Mouse (Mus musculus): ENCODE results near the gene Spef1. TPM values are rescaled to one million over a fixed set of nuclear protein-coding genes. Genes with fewer than 3 reads are reported as not detected.

Gene Spef1
- polyA plus RNA-seq, 1 experiment = 8.2 TPM

DNA sequence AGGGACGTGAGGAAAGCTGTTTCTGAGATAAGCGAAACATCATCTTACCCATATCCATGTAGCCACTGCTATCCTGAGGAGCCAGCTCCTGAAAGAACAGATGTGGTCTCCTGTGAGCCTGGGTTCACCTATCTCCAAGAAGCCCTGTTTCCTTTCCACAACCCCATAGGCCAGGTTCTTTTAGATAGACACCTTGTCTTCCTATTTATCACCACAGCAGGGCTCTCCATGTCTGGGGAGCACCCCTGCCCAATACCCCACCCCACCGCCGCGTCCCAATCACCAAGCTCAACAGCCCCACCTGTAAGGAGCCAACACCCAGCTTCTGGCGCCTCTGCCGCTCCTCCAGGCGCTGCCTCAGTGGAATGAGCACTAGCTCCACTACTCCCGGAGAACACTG is 14.8 kb downstream of the Spef1 start:
- H3K27ac ChIP-seq (ENCODE audit: insufficient read depth, low read depth, low read length) = no peak overlapping the region
- H3K27me3 ChIP-seq (ENCODE audit: control insufficient read depth, insufficient read depth, low read length) = no peaks in the 10 kb centered on the region
- WGBS = 82% methylated on average over 9 of the region's 9 CpGs
- H3K4me3 ChIP-seq (ENCODE audit: low read depth, low read length) = no peak overlapping the region
- no peaks in the 10 kb centered on the region for H3K36me3 ChIP-seq (ENCODE audit: control insufficient read depth, insufficient read depth, low read length)
- peaks cover 13% of the 10 kb centered on the region for H3K4me1 ChIP-seq (ENCODE audit: control insufficient read depth, insufficient read depth, insufficient read length, low read length)
- TF ChIP-seq POLR2A (IDR thresholded peaks at IDR 0.05; ENCODE audit: low read depth, low read length) (no peak), CTCF (IDR thresholded peaks at IDR 0.05; ENCODE audit: extremely low read depth, insufficient read length, insufficient replicate concordance, low read depth, low read length) (no peak)

- Histone ChIP-seq H3K4me1 (ENCODE audit: control insufficient read depth, insufficient read depth, insufficient read length, low read length) (peaks cover 8% of the 10 kb centered on the region), H3K4me3 (ENCODE audit: low read depth, low read length) (peak overlapping the region; percentile 40), H3K36me3 (ENCODE audit: control insufficient read depth, insufficient read depth, low read length) (no peaks in the 10 kb centered on the region), H3K27me3 (ENCODE audit: control insufficient read depth, insufficient read depth, low read length) (no peaks in the 10 kb centered on the region), H3K27ac (ENCODE audit: insufficient read depth, low read depth, low read length) (no peak overlapping the region)
- WGBS = 46% methylated on average over 43 of the region's 43 CpGs
- TF ChIP-seq CTCF (IDR thresholded peaks at IDR 0.05; ENCODE audit: extremely low read depth, insufficient read length, insufficient replicate concordance, low read depth, low read length) (no peak), POLR2A (IDR thresholded peaks at IDR 0.05; ENCODE audit: low read depth, low read length) (no peak)
These were observed 15.5 kb downstream of the Spef1 start for GRCm38 (mm10) chr2:131171401-131172104.

GRCm38 (mm10) chr2:131170936-131171335 is 16.1 kb downstream of the Spef1 start:
- H3K27me3 ChIP-seq (ENCODE audit: control insufficient read depth, insufficient read depth, low read length) = no peaks in the 10 kb centered on the region
- no peak overlapping the region for H3K27ac ChIP-seq (ENCODE audit: insufficient read depth, low read depth, low read length)
- no peaks in the 10 kb centered on the region for H3K36me3 ChIP-seq (ENCODE audit: control insufficient read depth, insufficient read depth, low read length)
- H3K4me3 ChIP-seq (ENCODE audit: low read depth, low read length) = peak overlapping the region; percentile 40
- TF ChIP-seq CTCF (IDR thresholded peaks at IDR 0.05; ENCODE audit: extremely low read depth, insufficient read length, insufficient replicate concordance, low read depth, low read length) (no peak), POLR2A (IDR thresholded peaks at IDR 0.05; ENCODE audit: low read depth, low read length) (no peak)
- 55% methylated on average over 9 of the region's 9 CpGs for WGBS
- H3K4me1 ChIP-seq (ENCODE audit: control insufficient read depth, insufficient read depth, insufficient read length, low read length) = peaks cover 8% of the 10 kb centered on the region

GRCm38 (mm10) chr2:131168914-131169313 is 18.2 kb downstream of the Spef1 start:
- WGBS = 76% methylated on average over 1 of the region's 1 CpGs
- Histone ChIP-seq H3K4me1 (ENCODE audit: control insufficient read depth, insufficient read depth, insufficient read length, low read length) (no peaks in the 10 kb centered on the region; the same call in none of the 2 replicates), H3K27me3 (ENCODE audit: control insufficient read depth, insufficient read depth, low read length) (no peaks in the 10 kb centered on the region), H3K27ac (ENCODE audit: insufficient read depth, low read depth, low read length) (no peak overlapping the region), H3K36me3 (ENCODE audit: control insufficient read depth, insufficient read depth, low read length) (no peaks in the 10 kb centered on the region), H3K4me3 (ENCODE audit: low read depth, low read length) (no peak overlapping the region)
- TF ChIP-seq POLR2A (IDR thresholded peaks at IDR 0.05; ENCODE audit: low read depth, low read length) = no peak
- TF ChIP-seq CTCF (IDR thresholded peaks at IDR 0.05; ENCODE audit: extremely low read depth, insufficient read length, insufficient replicate concordance, low read depth, low read length) = no peak

DNA sequence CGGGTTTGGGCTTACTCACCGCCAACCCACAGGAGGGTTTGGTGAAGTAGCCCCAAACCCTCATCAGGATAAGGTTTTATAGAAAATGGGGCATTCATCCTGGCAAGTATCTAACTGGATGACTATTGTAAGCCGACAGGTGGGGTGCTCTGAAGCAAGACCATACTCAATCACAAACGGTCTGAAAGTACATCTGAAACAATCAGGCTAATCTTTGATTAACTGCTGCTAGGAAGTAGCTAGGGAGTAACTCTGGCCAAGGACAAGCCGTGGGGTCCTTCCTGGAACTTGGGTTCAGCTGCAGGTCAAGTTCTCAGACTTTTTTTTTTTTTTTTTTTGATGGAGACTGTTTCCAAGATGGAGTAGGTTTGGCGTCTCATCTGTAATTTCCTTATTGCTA is 19.1 kb downstream of the Spef1 start:
- TF ChIP-seq POLR2A (IDR thresholded peaks at IDR 0.05; ENCODE audit: low read depth, low read length) (no peak), CTCF (IDR thresholded peaks at IDR 0.05; ENCODE audit: extremely low read depth, insufficient read length, insufficient replicate concordance, low read depth, low read length) (no peak)
- H3K4me1 ChIP-seq (ENCODE audit: control insufficient read depth, insufficient read depth, insufficient read length, low read length) = no peaks in the 10 kb centered on the region; the same call in none of the 2 replicates
- WGBS = 63% methylated on average over 6 of the region's 6 CpGs
- H3K4me3 ChIP-seq (ENCODE audit: low read depth, low read length) = no peak overlapping the region
- no peaks in the 10 kb centered on the region for H3K27me3 ChIP-seq (ENCODE audit: control insufficient read depth, insufficient read depth, low read length)
- no peaks in the 10 kb centered on the region for H3K36me3 ChIP-seq (ENCODE audit: control insufficient read depth, insufficient read depth, low read length)
- no peak overlapping the region for H3K27ac ChIP-seq (ENCODE audit: insufficient read depth, low read depth, low read length)

- no peak for TF ChIP-seq POLR2A (IDR thresholded peaks at IDR 0.05; ENCODE audit: low read depth, low read length)
- TF ChIP-seq CTCF (IDR thresholded peaks at IDR 0.05; ENCODE audit: extremely low read depth, insufficient read length, insufficient replicate concordance, low read depth, low read length) = no peak
- 81% methylated on average over 2 of the region's 2 CpGs for WGBS
- no peaks in the 10 kb centered on the region; the same call in 1 of the 2 replicates for H3K4me1 ChIP-seq (ENCODE audit: control insufficient read depth, insufficient read depth, insufficient read length, low read length)
- no peaks in the 10 kb centered on the region for H3K27me3 ChIP-seq (ENCODE audit: control insufficient read depth, insufficient read depth, low read length)
- no peak overlapping the region; the same call in 1 of the 2 replicates for H3K27ac ChIP-seq (ENCODE audit: insufficient read depth, low read depth, low read length)
- H3K36me3 ChIP-seq (ENCODE audit: control insufficient read depth, insufficient read depth, low read length) = no peaks in the 10 kb centered on the region
- H3K4me3 ChIP-seq (ENCODE audit: low read depth, low read length) = no peak overlapping the region
These were observed 20.9 kb downstream of the Spef1 start for GRCm38 (mm10) chr2:131166172-131166571.

- Histone ChIP-seq H3K4me3 (ENCODE audit: low read depth, low read length) (no peak overlapping the region), H3K27ac (ENCODE audit: insufficient read depth, low read depth, low read length) (no peak overlapping the region)
- TF ChIP-seq POLR2A (IDR thresholded peaks at IDR 0.05; ENCODE audit: low read depth, low read length) (no peak), CTCF (IDR thresholded peaks at IDR 0.05; ENCODE audit: extremely low read depth, insufficient read length, insufficient replicate concordance, low read depth, low read length) (no peak)
These were observed 23.2 kb downstream of the Spef1 start for GRCm38 (mm10) chr2:131163924-131164323.

More at GRCm38 (mm10) chr2:131163924-131164323, 23.2 kb downstream of the Spef1 start:
- no peaks in the 10 kb centered on the region for H3K36me3 ChIP-seq (ENCODE audit: control insufficient read depth, insufficient read depth, low read length)
- no peaks in the 10 kb centered on the region for H3K27me3 ChIP-seq (ENCODE audit: control insufficient read depth, insufficient read depth, low read length)
- 71% methylated on average over 7 of the region's 7 CpGs for WGBS
- peaks cover 4% of the 10 kb centered on the region for H3K4me1 ChIP-seq (ENCODE audit: control insufficient read depth, insufficient read depth, insufficient read length, low read length)

All from small intestine, adult 2 months (tissue).